Mouse (Mus musculus): ENCODE measurements around the gene St3gal6.

St3gal6 gene

DNA sequence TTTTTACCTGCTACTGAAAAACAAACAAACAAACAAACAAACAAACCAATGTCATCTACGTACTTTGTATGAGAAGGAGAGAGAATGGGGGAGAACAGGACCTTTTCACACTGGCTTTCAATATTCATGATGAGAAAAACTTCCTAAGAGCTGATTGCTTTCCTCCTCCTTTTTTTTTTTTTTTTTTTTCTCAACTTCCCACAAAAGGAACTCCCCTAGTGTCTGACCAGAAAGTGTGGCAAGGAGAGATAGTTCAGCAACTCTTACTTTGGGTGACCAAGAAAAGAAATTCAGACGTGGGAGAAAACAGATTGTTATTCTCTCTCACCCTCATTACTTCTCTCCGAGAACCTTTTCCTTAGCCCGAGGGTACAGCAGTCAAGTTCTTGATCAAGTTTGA lies 2.9 kb downstream of the St3gal6 start:
- no peak for DNase-seq (ENCODE audit: low read depth, low spot score)

DNA sequence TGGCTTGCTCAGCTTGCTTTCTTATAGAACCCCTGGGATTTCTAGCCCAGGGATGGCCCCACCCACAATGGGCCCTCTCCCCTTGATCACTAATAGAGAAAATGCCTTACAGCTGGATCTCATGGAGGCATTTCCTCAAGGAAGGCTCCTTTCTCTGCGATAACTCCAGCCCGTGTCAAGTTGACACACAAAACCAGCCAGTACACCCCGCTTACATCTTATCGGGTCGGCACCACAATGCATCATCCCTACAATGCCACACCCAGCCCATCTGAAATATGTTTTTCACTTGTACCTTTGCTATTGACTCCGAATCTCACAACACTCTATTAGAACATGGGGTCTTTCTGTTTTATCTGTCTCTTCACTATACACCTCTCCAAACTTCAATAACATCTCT lies 3.6 kb downstream of the St3gal6 start:
- no peak for DNase-seq (ENCODE audit: low read depth, low spot score)

DNA sequence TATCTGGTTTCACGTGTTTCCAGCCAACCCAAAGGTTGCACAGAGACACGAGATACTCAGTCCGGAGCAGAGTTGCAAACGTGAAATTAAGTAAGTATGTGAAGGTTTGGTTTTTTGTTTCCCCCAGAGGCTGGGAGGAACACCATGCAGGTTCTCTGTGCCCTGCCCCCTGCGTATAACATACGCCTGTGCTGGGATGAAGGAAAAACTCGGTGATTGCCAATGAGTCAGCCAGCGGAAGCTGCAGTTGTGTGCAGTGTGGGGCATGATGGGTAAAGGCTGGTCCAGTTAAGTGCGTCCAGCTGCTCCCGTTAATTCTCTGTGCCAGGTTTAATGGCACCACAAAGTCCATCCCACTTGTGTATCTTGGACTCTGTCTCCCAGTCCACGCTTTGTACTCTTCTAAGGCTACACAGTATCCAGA lies 4.4 kb downstream of the St3gal6 start:
- no peak for DNase-seq (ENCODE audit: low read depth, low spot score)

DNA sequence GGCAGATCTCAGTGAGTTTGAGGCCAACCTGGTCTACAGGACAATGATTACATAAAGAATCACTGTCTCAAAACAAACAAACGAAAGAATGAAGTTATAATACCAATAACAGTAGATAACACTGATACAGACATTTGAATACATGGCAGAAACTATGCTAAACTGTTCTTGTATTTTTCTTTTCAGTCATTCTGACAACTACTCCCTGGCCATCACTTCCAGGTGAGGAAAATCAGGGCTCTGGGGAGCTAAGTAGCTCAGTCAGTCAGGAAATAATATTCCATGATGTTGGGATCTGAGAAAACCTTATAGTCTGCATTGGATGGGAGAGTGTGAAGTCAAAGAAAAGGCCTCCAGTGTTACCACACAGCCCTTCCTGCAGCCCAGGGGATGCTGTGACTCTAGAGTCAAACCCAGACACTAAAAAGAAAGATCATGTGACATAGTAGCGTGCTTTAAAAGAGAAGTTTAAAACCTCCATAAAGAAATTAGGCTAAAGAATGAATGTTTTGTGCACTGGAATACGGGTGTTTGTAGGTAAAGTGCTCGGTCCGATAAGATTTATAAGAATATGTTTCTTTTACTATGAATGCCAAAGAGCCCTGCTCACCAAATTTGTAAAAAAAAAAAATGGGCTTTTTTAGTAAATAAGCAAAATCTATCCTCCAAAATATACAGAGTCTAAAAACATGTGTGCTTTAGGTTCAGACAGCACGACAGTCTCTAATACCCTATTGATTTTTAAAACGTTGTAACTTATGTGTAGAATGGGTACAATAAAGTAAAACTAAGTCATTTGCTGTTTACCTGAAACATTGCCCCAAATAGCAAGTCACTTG lies 6.9 kb downstream of the St3gal6 start:
- no peak for DNase-seq (ENCODE audit: low read depth, low spot score)

DNA sequence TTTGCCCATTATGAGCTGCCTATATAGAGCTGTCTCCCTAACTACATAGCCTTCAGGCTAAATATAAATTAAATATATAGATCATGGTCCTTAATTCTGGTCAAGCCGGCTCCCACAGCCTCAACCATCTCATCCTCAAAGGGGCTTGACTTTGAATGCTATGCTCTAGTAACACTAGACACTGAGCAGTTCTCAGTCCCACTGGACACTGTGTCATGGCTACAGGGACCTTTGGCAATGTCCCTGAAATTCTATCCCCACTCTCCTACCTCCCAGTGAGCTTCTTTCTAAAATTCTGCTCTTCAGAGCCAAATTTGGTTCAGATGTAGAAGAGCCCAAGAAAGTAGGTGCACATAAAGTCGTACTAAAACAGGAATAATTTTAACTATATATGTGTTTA lies 7.9 kb downstream of the St3gal6 start:
- no peak for DNase-seq (ENCODE audit: low read depth, low spot score)

DNA sequence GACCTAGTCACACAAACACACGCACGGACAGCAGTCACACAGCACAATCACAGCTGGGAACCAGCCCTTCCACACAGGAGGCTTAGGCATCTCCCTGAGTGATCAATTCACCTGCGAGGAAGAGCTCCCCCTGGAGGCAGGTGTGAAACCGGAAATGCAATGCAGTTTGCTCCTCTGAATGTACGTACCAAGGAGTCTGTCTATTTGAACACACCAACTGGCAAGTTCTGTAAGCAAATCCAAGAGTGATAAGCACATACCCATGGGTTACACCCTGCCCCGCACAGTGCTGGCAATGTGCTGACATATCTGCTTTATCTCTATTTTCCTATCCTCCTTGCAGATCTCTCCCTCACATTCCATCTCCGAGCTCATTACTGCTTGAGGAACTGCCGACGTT lies 9.5 kb downstream of the St3gal6 start:
- DNase-seq (ENCODE audit: low read depth, low spot score): no peak

DNA sequence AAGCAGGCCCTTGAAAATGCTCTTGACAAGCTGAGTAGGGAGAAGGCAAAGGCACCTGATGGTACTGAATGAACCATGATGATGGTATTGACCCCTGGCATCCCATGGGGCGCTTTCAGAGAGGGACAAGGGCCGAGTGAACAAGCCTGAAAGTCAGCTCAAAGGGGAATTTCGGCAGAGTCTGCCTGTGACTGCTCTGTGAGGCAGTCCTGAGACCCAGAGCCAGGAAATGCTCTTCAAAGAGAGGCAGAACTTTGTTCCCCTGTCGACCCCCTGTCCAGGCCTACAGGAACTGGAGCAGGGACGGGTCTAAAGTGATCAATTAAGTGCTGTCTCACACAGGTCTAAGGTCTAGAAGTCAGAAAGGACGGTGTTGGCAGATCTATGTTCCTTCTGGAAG lies 10.3 kb downstream of the St3gal6 start:
- DNase-seq (ENCODE audit: low read depth, low spot score): no peak

DNA sequence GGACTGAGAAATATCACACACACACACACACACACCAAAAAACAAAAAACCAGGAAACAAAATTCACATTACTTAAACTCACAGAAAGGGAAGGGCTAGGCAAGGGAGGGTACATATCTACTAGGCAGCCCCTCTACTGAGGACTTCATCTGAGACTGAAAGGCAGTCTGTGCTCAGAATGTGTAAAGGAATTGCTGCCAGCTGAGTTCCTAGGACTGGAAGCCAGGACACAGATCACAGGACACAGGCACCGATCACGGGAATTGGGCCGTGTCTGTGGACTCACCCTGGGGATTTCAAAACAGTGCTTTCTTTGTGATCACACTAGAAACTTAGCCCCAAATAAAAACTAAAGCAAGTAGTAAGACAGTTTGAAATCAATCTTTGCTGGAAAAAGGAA lies 11.2 kb downstream of the St3gal6 start:
- no peak for DNase-seq (ENCODE audit: low read depth, low spot score)

DNA sequence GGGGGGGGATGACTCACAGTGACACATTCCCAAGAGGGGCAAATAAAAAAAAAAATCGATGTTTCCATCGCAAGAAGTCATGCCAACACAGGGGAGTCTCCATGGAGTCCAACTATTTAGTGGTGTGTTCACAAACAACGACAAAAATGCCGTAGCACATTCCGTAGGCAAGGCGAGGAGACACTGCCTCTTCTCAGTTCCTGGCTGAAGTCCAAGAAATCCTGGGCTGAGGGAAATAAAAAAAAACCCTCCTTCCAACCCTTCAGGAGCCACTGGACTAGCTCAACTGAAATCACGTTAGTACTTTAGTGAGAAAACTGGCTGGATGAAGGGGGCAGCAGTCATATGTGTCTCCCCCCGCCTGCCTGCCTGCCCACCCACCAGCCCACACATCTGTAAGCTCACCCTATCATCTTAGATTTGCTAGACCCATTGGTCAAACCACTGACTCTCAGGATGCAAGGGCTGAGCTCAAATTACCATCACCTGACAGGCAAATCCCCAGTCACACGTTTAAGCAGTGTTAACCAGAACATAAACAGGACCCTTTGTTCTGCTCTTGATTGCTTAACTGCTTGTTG lies 11.8 kb downstream of the St3gal6 start:
- no peak for DNase-seq (ENCODE audit: low read depth, low spot score)

DNA sequence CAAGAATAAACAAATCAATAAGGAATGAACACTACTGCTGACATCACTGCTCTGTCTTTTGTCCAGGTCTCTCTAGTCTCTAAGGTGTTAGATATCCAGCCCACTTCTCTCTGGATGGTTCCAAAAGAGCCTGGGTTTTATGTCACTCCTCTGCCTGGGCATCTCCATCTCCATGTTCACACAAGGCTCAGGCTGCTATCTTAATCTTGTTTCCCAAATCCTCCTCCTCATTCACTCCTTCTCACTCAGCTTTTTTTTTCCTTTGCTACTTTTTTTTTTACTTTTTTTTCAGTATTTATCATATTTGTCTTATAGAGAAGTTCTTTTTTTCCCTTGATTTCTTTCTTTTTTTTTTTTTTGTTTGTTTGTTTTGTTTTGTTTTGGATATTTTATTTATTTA lies 19.1 kb downstream of the St3gal6 start:
- DNase-seq (ENCODE audit: low read depth, low spot score): no peak

DNA sequence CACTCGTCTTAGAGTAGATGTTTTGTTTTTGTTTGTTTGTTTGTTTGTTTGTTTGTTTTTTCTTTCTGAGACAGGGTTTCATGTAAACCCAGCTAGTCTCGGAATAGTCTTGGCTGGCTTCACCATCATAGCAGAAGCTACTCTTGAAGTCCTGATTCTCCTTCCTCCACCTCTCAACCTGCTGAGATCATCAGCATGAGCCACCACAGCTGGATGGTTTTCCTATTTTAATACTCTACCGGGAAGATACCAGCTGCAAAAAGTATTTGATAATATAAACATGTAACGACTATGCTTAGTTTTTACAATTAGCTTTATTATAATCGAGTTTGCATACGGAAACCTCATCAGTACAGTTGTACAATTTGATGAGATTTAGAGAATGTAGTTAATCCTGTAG lies 21.5 kb downstream of the St3gal6 start:
- DNase-seq (ENCODE audit: low read depth, low spot score): no peak

DNA sequence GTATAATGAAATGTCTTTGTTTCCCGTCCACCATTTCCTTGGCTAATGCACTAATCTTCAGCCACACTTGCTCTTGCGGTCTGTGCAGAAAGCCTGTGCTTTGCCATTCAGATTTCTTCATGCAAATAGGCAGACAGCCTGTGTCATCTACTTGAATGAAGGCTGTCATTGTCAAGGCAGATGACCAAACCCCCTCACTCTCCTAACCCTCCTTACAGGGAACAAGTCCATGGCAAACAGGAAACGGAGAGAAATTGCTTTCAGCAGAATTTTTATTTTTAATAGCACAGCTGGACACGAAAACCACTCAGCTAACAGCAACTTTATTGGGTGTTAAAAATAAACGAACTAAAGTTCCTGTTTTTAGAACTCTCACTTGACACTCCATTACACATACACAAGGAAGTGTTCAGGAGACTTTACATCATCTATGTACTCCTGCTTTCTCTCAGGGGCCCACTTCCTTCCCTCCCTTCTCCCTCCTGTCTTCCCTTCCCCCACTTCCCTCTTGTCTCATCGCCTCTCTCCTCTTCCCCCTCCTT lies 22.2 kb downstream of the St3gal6 start:
- no peak for DNase-seq (ENCODE audit: low read depth, low spot score)

DNA sequence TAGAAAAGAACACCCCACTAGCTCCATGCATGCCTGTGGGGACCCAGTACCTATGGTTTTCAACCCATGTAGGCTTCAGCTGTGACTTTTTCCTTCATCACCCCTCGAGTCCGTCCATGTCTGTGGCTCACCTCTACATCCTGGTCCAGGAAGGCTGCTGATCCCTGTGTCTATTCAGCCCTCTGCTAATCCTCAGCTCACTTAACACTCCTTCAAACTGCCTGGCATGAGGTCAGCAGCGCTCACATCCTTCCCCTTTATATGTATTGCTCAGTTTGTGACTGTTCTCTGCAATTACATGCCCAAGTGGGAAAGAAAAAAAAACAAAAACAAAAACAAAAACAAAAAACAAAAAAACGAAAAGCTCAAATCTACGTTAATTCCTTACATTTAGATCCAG lies 24.4 kb downstream of the St3gal6 start:
- DNase-seq (ENCODE audit: low read depth, low spot score): no peak

DNA sequence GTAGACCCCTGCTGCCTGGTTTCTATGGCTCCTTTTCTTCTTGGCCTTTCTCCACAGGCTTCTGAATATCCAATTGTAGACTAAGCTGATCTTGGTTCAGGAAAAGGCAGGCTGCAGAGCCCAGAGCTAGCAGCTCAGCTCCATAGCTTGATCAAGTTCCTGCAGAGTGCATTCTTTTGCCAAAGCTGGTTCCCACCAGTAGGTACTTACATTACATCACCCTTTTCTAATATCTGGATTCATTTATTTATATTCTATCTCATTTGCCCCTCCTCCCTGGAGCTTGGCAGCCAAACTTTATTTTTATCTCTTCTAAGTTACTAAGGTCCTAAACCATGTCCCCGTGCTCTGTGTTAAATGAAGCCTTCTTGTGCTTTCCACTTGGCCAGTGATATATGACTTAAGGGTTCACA lies 24.9 kb downstream of the St3gal6 start:
- no peak for DNase-seq (ENCODE audit: low read depth, low spot score)

DNA sequence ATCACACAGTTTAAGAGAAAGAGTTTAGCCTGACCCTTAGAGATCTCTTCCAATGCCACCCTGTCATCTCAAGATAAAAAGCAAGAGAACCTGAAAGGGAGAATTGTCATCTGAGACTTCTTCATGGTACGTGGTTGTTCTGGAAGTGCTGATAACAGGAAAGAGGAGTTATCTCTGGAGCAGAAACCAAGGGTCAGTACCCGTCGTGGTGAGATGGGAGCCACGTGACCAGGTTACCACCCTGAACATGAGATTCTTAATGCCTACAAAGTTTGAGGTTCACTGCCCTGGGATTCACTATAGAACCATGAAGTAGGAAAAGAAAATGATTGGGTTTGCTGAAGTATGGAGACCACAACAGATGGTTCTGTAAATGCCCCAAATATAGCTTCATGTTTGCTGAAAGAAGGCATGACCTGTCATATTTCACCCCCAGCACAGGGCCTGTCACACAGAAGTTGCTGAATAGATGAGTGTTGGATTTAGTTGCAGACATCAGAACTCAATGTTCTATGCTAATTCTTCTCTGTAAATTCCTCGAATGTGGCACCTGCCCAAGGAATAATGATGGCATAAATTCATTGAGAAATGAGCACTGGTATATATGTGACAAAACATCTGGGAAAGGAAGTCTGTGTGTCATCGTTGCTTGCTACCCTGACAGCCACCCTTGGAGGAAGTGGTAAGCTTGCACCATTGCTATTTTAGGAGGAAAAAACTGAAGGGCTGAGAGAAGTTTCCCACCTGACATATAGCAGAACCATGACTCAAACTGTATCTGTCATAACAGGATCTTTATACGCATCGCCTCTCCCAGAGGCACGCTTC lies 25.9 kb downstream of the St3gal6 start:
- DNase-seq (ENCODE audit: low read depth, low spot score): no peak

DNA sequence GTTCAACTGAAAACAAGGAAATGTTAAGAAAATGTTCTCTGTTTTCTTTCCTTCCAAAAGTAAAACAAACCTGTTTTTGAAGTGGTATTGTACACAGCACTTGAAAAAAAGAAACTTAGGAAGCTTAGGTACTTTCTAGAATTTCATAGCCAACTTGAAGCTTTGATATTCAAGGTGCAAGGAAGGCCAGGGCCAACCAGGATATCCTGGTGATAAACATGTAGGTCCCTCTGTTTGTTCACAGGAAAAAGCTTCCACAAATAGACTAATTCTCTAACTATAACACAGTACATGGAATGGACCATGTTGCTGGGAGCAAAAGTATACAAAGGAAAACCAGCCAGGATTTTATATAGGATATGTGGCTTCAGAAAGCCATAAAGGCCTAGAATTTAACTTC lies 27.3 kb downstream of the St3gal6 start:
- DNase-seq (ENCODE audit: low read depth, low spot score): no peak

DNA sequence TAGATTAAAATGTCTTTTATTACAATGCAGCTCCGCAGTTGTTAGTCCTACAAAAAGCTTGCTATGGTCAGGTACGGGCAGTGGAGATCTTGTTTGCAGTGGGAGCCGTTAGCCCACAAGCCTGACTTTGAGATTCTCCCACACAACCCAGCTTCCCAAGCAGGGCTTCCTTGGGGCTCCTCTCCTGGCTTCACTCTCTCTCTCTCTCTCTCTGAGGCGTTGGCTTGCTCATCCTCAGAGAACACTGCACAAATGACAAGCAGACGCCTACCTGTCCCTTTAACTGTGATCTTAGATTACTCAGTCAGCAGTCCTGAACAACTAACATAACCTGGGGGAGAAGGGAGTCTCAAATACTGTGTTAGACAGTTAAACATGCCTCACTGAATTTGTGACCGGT lies 36.2 kb downstream of the St3gal6 start:
- no peak for DNase-seq (ENCODE audit: low read depth, low spot score)

DNA sequence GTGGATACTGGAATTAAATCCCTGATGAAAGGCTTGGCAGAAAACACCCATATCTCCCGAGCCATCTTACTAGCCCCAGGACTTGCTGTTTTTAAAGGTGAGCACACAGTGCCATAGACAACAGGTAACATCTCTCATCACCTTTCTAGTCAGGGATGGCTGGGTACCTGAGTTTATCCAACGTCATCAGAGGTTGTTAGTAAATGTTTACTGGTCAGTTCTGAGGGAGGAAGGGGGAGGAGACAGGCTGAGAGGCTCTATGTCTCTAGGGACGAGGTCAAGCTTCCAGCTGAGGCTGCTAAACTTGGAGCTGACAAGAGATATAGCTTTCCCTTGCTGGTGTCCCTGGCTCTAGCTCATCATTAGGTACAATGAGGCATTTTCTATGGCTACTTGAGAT lies 41.7 kb downstream of the St3gal6 start:
- DNase-seq (ENCODE audit: low read depth, low spot score): no peak

DNA sequence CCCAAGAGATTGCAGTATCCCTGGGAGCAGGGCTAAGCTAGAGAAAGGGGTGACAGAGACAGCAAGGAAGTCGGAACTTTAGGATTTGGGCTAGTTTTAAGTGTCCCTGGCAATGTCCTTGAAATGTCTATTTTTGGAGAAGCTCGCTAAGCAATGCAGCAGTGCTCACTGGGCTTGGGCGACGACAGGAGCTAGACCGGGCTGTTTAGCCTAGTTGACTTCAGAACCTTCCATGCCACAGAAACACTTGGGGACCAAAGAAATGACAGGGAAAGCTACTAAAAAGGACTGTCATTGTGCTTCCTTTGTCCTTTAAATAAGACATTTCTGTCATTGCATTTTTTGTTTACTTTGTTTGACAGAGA lies 42.2 kb downstream of the St3gal6 start:
- no peak for DNase-seq (ENCODE audit: low read depth, low spot score)

DNA sequence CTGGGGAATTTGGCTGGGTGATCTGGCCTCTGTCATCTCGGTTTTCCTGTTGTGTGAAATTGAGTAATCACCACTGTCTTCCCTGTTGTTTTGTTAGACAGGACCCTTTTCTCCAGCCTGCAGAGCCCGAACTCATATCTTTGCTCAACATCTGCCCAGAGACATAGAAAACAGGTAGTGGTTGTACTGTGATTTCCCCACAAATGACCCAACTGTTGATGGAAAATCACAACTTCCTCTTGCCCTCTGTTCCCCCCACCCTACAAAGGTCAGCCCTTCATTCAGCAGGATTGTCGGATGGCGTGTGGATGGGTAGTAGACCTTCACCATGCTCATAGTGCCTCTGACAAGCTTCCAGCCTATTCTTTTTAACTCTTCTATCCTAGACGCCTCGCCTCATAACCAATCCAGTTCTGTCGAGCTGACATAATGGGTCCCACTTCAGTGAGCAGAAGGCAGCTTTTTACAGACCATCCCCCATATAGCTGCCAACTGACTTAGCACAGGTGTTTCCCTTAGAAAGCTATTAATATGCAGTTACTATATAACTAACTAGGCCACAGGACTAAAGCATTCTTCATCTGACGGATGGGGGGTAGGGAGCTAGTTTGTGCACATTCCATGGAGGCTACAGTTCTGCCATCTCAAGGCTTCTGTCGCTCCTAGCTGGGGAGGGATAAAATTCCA lies 42.7 kb downstream of the St3gal6 start:
- no peak for DNase-seq (ENCODE audit: low read depth, low spot score)

DNA sequence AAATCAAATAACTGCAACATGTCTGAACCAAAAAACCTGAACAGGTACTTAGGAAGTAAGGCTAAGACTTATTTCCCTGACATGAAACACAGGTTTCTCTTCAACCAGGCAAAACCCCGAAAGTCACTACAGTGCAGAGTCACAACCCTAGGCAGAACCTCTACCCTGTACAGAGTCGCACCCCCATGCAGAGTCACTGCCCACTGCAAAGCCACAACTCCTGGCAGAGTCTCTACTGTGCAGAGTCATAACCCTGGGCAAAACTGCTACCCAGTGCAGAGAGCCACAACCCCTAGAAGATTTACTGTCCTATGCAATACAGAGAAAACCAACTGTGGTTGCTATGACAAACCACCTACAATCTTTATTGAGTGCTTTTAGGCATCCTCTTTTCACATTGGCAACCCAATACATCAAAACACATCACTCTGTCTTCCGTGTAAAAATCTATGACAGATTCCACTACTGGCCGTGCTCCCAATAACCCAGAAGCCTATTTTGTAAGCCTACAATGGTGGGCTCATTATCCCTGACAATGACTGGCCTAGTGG lies 44.1 kb downstream of the St3gal6 start:
- DNase-seq (ENCODE audit: low read depth, low spot score): no peak

DNA sequence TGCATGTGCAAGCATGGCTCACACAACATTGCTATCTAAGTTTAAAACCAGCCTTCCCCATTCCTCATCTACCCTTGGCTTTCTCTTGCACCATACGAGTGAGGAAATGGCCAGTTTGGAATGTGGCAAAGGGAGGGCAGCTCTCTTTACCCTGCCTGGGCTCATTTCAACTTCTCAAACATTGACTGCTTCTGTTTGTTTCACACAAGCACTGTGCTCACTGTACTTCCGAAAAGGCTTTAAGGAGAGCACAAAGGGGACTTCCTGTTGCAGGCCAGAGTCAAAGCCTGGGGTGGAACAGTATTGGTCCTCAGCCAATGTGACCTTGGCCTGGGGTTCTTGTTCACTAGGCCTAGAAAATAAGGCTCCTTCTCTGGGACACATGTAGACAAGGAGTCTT lies 47.7 kb downstream of the St3gal6 start:
- no peak for DNase-seq (ENCODE audit: low read depth, low spot score)

All from brain, embryonic 18.5 days (tissue).